Mouse (Mus musculus): ENCODE data around the gene Gm21969.

DNA sequence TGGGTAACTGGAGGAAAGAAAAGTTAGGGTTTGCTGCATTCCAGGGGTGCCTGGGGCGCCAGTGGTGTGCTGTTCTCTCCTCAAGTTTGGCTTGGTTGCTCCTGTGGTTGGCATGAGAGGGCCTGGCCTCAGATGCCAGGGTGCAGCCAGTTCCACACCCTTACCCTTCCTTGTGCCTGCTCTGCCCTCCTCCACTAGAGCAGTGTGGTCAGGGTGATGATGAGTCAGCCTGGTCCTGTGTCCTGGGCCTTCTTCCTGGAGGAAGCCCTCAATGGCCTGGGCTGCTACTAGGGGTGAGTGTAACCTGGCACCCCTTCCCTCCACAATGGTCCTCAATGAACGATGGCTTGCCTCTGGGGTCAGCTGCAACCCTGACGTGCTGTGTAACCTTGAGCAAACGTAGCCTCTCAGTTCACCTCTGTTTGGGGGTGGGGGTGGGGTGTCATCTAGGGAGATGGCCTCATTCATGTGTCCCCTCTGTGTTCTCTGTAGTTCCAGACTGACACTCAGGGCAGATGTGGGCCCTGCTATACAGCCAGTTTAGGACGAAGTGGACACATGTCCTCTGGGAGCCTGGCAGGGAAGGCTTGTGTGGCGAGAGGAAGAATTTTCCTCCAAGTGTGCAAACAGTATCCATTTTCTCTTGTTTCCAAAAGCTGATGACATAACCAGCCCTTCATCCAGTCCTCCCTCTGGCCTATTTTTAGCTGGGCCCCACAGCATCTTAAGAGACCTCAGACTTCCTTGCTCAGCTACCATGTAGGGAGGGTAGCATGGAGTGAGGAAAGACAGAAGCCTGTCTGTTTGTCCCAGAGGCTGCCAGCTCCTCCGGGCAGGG, 1.2 kb upstream of the Gm21969 start:
- TF ChIP-seq CTCF (IDR thresholded peaks at IDR 0.05; ENCODE audit: control insufficient read depth, insufficient read depth, low read length), result no peak
- TF ChIP-seq POLR2A (IDR thresholded peaks at IDR 0.05; ENCODE audit: borderline replicate concordance, control insufficient read depth, low read depth, low read length), result no peak

Data from bone marrow, adult 2 months (tissue).